Mouse (Mus musculus) myocyte (in vitro differentiated cells): ENCODE data around the gene Olfr938.

Experiments used
- E2F4 ChIP-seq: IDR thresholded peaks from one replicate; pipeline ENCODE4 v1.6.1; 2011; ENCODE audit warnings: mild to moderate bottlenecking, control low read depth, moderate library complexity; ENCODE audit not compliant: insufficient read depth
- MAX ChIP-seq: IDR thresholded peaks from one replicate; pipeline ENCODE4 v1.6.1; 2011; ENCODE audit warnings: low read depth, mild to moderate bottlenecking, control low read depth
- MYOD1 ChIP-seq, 3 experiments: IDR thresholded peaks; one replicate each; pipeline ENCODE4 v1.6.1; 2011; ENCODE audit warnings: control low read depth in 2 of 3, low read depth in 2 of 3, mild to moderate bottlenecking in 2 of 3, moderate library complexity in 1 of 3; ENCODE audit not compliant: insufficient read length in 2 of 3, control insufficient read depth in 1 of 3
- MYOG ChIP-seq, 3 experiments: IDR thresholded peaks; one replicate each; pipeline ENCODE4 v1.6.1; 2011; ENCODE audit warnings: control low read depth in 2 of 3, low read depth in 2 of 3, mild to moderate bottlenecking in 2 of 3; ENCODE audit not compliant: insufficient read length in 2 of 3, control insufficient read depth in 1 of 3, insufficient read depth in 1 of 3
- POLR2A ChIP-seq: IDR thresholded peaks from one replicate; pipeline ENCODE4 v1.6.1; 2011; ENCODE audit warnings: low read depth, mild to moderate bottlenecking, control low read depth, moderate library complexity; ENCODE audit not compliant: insufficient read length
- POLR2AphosphoS2 ChIP-seq: IDR thresholded peaks from one replicate; pipeline ENCODE4 v1.6.1; 2011; ENCODE audit warnings: low read depth, control low read depth; ENCODE audit not compliant: insufficient read length
- SRF ChIP-seq: IDR thresholded peaks from one replicate; pipeline ENCODE4 v1.6.1; 2011; ENCODE audit warnings: low read depth; ENCODE audit not compliant: control insufficient read depth, insufficient read length
- TCF12 ChIP-seq: IDR thresholded peaks from one replicate; pipeline ENCODE4 v1.6.1; 2011; ENCODE audit warnings: mild to moderate bottlenecking, control low read depth; ENCODE audit not compliant: poor library complexity, insufficient read depth, severe bottlenecking
- TCF3 ChIP-seq: IDR thresholded peaks from one replicate; pipeline ENCODE4 v1.6.1; 2011; ENCODE audit warnings: low read depth, control low read depth; ENCODE audit not compliant: insufficient read length
- USF1 ChIP-seq: IDR thresholded peaks from one replicate; pipeline ENCODE4 v1.6.1; 2011; ENCODE audit warnings: low read depth, mild to moderate bottlenecking, control low read depth, moderate library complexity

DNA sequence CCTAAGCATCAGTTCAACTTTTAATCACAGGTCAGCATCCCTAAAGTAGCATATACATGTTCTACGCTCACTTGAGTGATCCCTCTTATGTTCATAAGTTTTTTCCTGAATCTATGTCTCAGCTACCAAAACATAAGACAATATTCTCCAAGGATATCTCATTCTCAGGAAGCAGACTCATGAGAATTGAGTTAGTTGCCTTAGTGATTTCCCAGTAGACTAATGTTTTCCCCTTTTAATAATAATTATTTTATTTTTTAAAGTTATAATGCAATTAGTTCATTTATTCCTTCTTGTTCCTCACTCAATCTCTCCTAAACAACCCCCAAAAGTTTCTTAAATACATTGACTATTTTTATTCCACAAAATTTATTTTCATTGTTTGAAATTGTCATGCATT lies 13.8 kb downstream of the Olfr938 start, which contains the start of gene Olfr937:
- no peak for TF ChIP-seq POLR2A
- TF ChIP-seq SRF, result no peak
- no peak for TF ChIP-seq MYOG (IDR thresholded peaks at IDR 0.05; ENCODE audit: control insufficient read depth in 1 of 3, insufficient read depth in 1 of 3, insufficient read length in 2 of 3, low read depth in 2 of 3)
- no peak for TF ChIP-seq E2F4
- TF ChIP-seq USF1, result no peak
- no peak for TF ChIP-seq MYOD1 (IDR thresholded peaks at IDR 0.05; ENCODE audit: control insufficient read depth in 1 of 3, insufficient read length in 2 of 3, low read depth in 2 of 3)
- no peak for TF ChIP-seq MAX
- TF ChIP-seq TCF12, result no peak
- no peak for TF ChIP-seq TCF3
- TF ChIP-seq POLR2AphosphoS2, result no peak
